ENCODE assay signal across 1 mouse cellular context in the genomic region with DNA sequence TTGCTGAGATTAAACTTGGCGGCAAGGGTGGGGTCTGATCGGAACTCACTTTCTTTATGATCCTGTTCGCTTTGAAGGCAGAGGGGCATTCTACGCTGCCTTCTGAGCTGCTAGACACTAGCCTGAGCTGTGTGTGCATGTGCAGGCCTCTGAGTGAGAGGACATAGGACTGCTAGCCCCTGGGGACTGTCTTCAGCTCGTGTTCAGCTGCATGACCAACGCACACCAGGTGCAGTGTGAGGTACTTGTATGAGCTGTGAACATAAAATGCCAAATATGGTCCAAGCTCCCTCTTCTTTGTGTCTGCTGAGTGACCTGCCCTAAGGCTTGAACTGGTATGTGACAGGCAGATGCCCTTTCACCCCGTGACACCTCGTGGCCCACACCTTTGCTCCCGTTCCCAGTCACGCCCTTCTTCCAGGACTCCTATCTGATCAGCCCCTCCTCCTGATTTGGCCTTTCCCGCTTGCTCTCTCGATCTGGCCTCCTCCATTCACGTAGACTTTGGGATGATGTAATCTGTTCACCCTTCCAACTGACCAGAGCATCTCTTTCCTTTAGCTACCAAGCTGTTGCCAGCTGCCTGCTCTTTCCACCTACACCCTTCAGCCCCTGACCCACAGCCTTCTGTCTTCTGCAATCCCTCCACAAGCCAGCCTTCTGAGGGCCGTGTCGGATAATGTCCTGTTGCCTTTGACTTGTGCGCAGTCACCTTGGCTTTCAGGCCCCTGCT.
TF ChIP-seq lines count a peak whose summit lies in the region.

No protein-coding gene starts in this region.

TF ChIP-seq in CH12.LX, 34 proteins besides CTCF, POLR2A, EP300 and RAD21 (continued from another document):
- TF ChIP-seq TBP (conservative IDR thresholded peaks at IDR 0.05; ENCODE audit: low read depth, low read length) (no peak), SMC3 (IDR thresholded peaks at IDR 0.05; ENCODE audit: low read depth, low read length) (no peak), MAX (IDR thresholded peaks at IDR 0.05; ENCODE audit: low read length) (peak; percentile 75; the same call in 1 of the 2 replicates), CHD1 (IDR thresholded peaks at IDR 0.05; ENCODE audit: low read depth, low read length) (no peak), UBTF (IDR thresholded peaks at IDR 0.05; ENCODE audit: low read depth, low read length) (no peak), E2F4 (IDR thresholded peaks at IDR 0.05; ENCODE audit: insufficient replicate concordance, low read depth, low read length) (no peak), KAT2A (IDR thresholded peaks at IDR 0.05; ENCODE audit: insufficient replicate concordance, low read length) (0 out of 2 replicates have a peak, but pooled peaks have one; percentile 36), PAX5 (IDR thresholded peaks at IDR 0.05; ENCODE audit: low read length) (no peak), USF1 (IDR thresholded peaks at IDR 0.05; ENCODE audit: low read depth, low read length) (no peak), ETS1 (conservative IDR thresholded peaks at IDR 0.05; ENCODE audit: low read depth, low read length) (peak; percentile 75), JUND (conservative IDR thresholded peaks at IDR 0.05; ENCODE audit: low read depth, low read length) (no peak), ZMIZ1 (IDR thresholded peaks at IDR 0.05; ENCODE audit: low read depth, low read length) (no peak), NELFE (IDR thresholded peaks at IDR 0.05; ENCODE audit: low read depth, low read length) (no peak), MYC (IDR thresholded peaks at IDR 0.05; ENCODE audit: low read depth, low read length) (peak; percentile 79), JUN (IDR thresholded peaks at IDR 0.05; ENCODE audit: insufficient read depth, low read depth, low read length) (no peak)
